9 mouse cellular contexts compared by ENCODE assay signal in genomic region chr11:116670386-116670785, GRCm38 (mm10). TPM values are rescaled to one million over a fixed set of nuclear protein-coding genes. Genes with fewer than 3 reads are reported as not detected.
DNase-seq lines count a peak whose midpoint lies in the region; ATAC-seq and TF ChIP-seq lines count a peak whose summit lies in the region.
"Had no signal": no experiment of that assay in that cellular context is flagged by ENCODE, and none has a peak within 500 bp of the region (broad histone marks: within the 10 kb centered on the region; RNA-seq: fewer than 3 reads in every experiment).

No protein-coding gene starts in this region.

- no peak for ATAC-seq in forebrain, embryonic 11.5 days (replicated peaks; ENCODE audit: low FRiP score)
- ATAC-seq in forebrain, embryonic 12.5 days (ENCODE audit: low FRiP score), result no peak
- no peak for ATAC-seq in liver, embryonic 15.5 days (ENCODE audit: insufficient read depth)

- H3K36me3 ChIP-seq in forebrain, embryonic 11.5 days (ENCODE audit: control insufficient read depth, insufficient read depth, low read length), result peaks cover 13% of the 10 kb centered on the region
- peaks cover 21% of the 10 kb centered on the region for H3K36me3 ChIP-seq in forebrain, embryonic 12.5 days (replicated peaks)
- H3K36me3 ChIP-seq in testis, adult 2 months (ENCODE audit: control insufficient read depth, insufficient read depth, low read length), result peaks cover 2% of the 10 kb centered on the region; the same call in 1 of the 2 replicates
- peaks cover 27% of the 10 kb centered on the region for H3K36me3 ChIP-seq in liver, embryonic 15.5 days (replicated peaks)

- H3K27ac ChIP-seq in forebrain, embryonic 11.5 days (ENCODE audit: low read depth, low read length), result no peak overlapping the region
- no peak overlapping the region for H3K27ac ChIP-seq in forebrain, embryonic 12.5 days
- H3K27ac ChIP-seq in testis, adult 2 months (ENCODE audit: control insufficient read depth, insufficient read depth, low read depth, low read length), result no peak overlapping the region
- H3K27ac ChIP-seq in liver, embryonic 15.5 days (replicated peaks), result no peak overlapping the region

- TF ChIP-seq CTCF in testis, adult 2 months (IDR thresholded peaks at IDR 0.05; ENCODE audit: control insufficient read depth, insufficient read depth, insufficient replicate concordance, low read depth, low read length), result no peak

- no peak for DNase-seq in forebrain, embryonic 11.5 days (ENCODE audit: low spot score)
- DNase-seq in testis, postnatal 14 days (ENCODE audit: low spot score), result no peak
- DNase-seq in urinary bladder, postnatal 36 days (ENCODE audit: low spot score in 2 of 2), result no peak
- no peak for DNase-seq in lung, postnatal 4 days
- no peak for DNase-seq in cerebellum, postnatal 4 days (ENCODE audit: low spot score in 2 of 2)

- H3K4me2 ChIP-seq in forebrain, embryonic 11.5 days (ENCODE audit: low read depth, low read length, severe bottlenecking), result no peak overlapping the region; the same call in 1 of the 2 replicates
- no peak overlapping the region for H3K4me2 ChIP-seq in forebrain, embryonic 12.5 days
- peak overlapping the region; percentile 86; the same call in 1 of the 2 replicates for H3K4me2 ChIP-seq in liver, embryonic 15.5 days

- 82% methylated on average over 7 of the region's 7 CpGs for WGBS in forebrain, embryonic 11.5 days
- WGBS in forebrain, embryonic 12.5 days, result 90% methylated on average over 7 of the region's 7 CpGs
- WGBS in liver, embryonic 15.5 days (ENCODE audit: insufficient replicate concordance), result 80% methylated on average over 7 of the region's 7 CpGs

- H3K9me3 ChIP-seq in forebrain, embryonic 11.5 days (ENCODE audit: control insufficient read depth, low read length), result no peaks in the 10 kb centered on the region
- no peaks in the 10 kb centered on the region for H3K9me3 ChIP-seq in forebrain, embryonic 12.5 days
- no peaks in the 10 kb centered on the region for H3K9me3 ChIP-seq in liver, embryonic 15.5 days (replicated peaks)

- no peaks in the 10 kb centered on the region for H3K27me3 ChIP-seq in forebrain, embryonic 11.5 days (ENCODE audit: control insufficient read depth, insufficient read depth, low read length)
- H3K27me3 ChIP-seq in forebrain, embryonic 12.5 days, result peaks cover 4% of the 10 kb centered on the region; the same call in 1 of the 2 replicates
- no peaks in the 10 kb centered on the region for H3K27me3 ChIP-seq in testis, adult 2 months (ENCODE audit: control insufficient read depth, insufficient read depth, low read length)
- peaks cover 15% of the 10 kb centered on the region; the same call in 1 of the 2 replicates for H3K27me3 ChIP-seq in liver, embryonic 15.5 days

- TF ChIP-seq POLR2A in testis, adult 2 months (IDR thresholded peaks at IDR 0.05; ENCODE audit: control insufficient read depth, low read depth, low read length), result no peak

- H3K4me1 ChIP-seq in forebrain, embryonic 11.5 days (replicated peaks; ENCODE audit: control insufficient read depth, insufficient read depth, low read length), result peaks cover 7% of the 10 kb centered on the region; the same call in 1 of the 2 replicates
- peaks cover 43% of the 10 kb centered on the region for H3K4me1 ChIP-seq in forebrain, embryonic 12.5 days
- H3K4me1 ChIP-seq in testis, adult 2 months (ENCODE audit: control insufficient read depth, insufficient read depth, low read length), result peaks cover 18% of the 10 kb centered on the region
- peaks cover 62% of the 10 kb centered on the region for H3K4me1 ChIP-seq in liver, embryonic 15.5 days (replicated peaks)

- H3K9ac ChIP-seq in forebrain, embryonic 11.5 days (ENCODE audit: low read length), result no peak overlapping the region
- H3K9ac ChIP-seq in forebrain, embryonic 12.5 days, result no peak overlapping the region
- no peak overlapping the region for H3K9ac ChIP-seq in liver, embryonic 15.5 days

- 0 out of 2 replicates have a peak overlapping the region, but pooled peaks have one; percentile 81 for H3K4me3 ChIP-seq in forebrain, embryonic 11.5 days (ENCODE audit: low read depth, low read length)
- H3K4me3 ChIP-seq in forebrain, embryonic 12.5 days (replicated peaks), result no peak overlapping the region
- H3K4me3 ChIP-seq in testis, adult 2 months (ENCODE audit: control insufficient read depth, low read depth, low read length), result peak overlapping the region; percentile 94
- H3K4me3 ChIP-seq in liver, embryonic 15.5 days (replicated peaks), result no peak overlapping the region

RNA-seq across cellular contexts. Expression of gene Cygb, which starts 16.3 kb away (rescaled TPM):
- 1.7 TPM in 2 replicates for polyA plus RNA-seq in forebrain, embryonic 11.5 days (2014; fragmentation: Nextera tagmentation; extraction: Ambion mirVana)
- 4.2 and 4.3 TPM in 2 replicates for polyA plus RNA-seq in forebrain, embryonic 12.5 days (2016; fragmentation: Nextera tagmentation; extraction: Ambion mirVana)
- 3.7 and 5.5 TPM in 2 replicates for polyA plus RNA-seq in testis, adult 2 months (2012; rRNA removed)
- 0.84 and 1.0 TPM in 2 replicates for polyA plus RNA-seq in liver, embryonic 15.5 days (2015; fragmentation: Nextera tagmentation; extraction: Ambion mirVana)

RNA-seq across cellular contexts. Expression of gene Prcd, which starts 17.1 kb away (rescaled TPM):
- polyA plus RNA-seq in forebrain, embryonic 11.5 days (2014; fragmentation: Nextera tagmentation; extraction: Ambion mirVana), result 0.23 and 0.67 TPM in 2 replicates
- polyA plus RNA-seq in forebrain, embryonic 12.5 days (2016; fragmentation: Nextera tagmentation; extraction: Ambion mirVana), result 0.76 and 1.3 TPM in 2 replicates
- 7.8 and 8.4 TPM in 2 replicates for polyA plus RNA-seq in testis, adult 2 months (2012; rRNA removed)
- 0.16 and 0.29 TPM in 2 replicates for polyA plus RNA-seq in liver, embryonic 15.5 days (2015; fragmentation: Nextera tagmentation; extraction: Ambion mirVana)
- polyA plus RNA-seq: erythroblast, embryonic 14.5 days had no signal

RNA-seq across cellular contexts. Expression of gene Rhbdf2, which starts 43.6 kb away (rescaled TPM):
- 2.5 and 2.7 TPM in 2 replicates for polyA plus RNA-seq in forebrain, embryonic 11.5 days (2014; fragmentation: Nextera tagmentation; extraction: Ambion mirVana)
- polyA plus RNA-seq in forebrain, embryonic 12.5 days (2016; fragmentation: Nextera tagmentation; extraction: Ambion mirVana), result 1.4 and 1.9 TPM in 2 replicates
- 6.3 and 7.5 TPM in 2 replicates for polyA plus RNA-seq in testis, adult 2 months (2012; rRNA removed)
- 7.2 and 7.5 TPM in 2 replicates for polyA plus RNA-seq in liver, embryonic 15.5 days (2015; fragmentation: Nextera tagmentation; extraction: Ambion mirVana)

Comparison
In these comparisons a context has a peak if more than half of its experiments do, and no peak if none do; other contexts are left out.
1. H3K4me3 ChIP-seq: peak in forebrain, embryonic 11.5 days (single experiment) and testis, adult 2 months (single experiment); none in forebrain, embryonic 12.5 days (single experiment) and liver, embryonic 15.5 days (single experiment).